Mouse (Mus musculus): ENCODE data around the gene Cfap99. TPM values are rescaled to one million over a fixed set of nuclear protein-coding genes. Genes with fewer than 3 reads are reported as not detected.

Cfap99 gene
- polyA plus RNA-seq, 1 experiment from 2014 or later: not detected

DNA sequence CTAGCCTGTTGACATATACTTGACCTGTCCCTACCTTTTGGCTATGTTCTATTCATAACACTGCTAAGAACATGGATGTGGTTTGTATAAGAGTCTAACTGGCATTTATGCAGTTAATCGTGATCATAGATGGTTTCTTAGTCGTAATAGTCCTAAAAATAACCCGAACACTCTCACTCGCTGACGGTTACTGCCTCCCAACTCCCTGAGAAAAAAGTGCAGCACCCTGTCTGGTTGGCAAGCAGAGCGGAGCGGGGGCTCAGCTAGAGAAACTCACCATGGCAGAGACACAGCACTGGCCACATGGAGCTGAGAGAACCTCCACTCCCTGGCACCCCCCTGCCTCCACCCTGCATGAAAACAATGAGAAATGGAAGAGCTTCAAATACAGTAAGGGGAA lies 7.4 kb upstream of the Cfap99 start:
- H3K9me3 ChIP-seq: no peaks in the 10 kb centered on the region
- peaks cover 6% of the 10 kb centered on the region for H3K27me3 ChIP-seq
- no peak overlapping the region for H3K4me2 ChIP-seq
- H3K4me3 ChIP-seq: no peak overlapping the region
- ATAC-seq (ENCODE audit: low FRiP score, low read depth): no peak
- no peak overlapping the region for H3K9ac ChIP-seq
- no peak overlapping the region for H3K27ac ChIP-seq (replicated peaks)
- WGBS: 84% methylated on average over 7 of the region's 7 CpGs
- no peaks in the 10 kb centered on the region for H3K36me3 ChIP-seq
- no peaks in the 10 kb centered on the region for H3K4me1 ChIP-seq (replicated peaks)

DNA sequence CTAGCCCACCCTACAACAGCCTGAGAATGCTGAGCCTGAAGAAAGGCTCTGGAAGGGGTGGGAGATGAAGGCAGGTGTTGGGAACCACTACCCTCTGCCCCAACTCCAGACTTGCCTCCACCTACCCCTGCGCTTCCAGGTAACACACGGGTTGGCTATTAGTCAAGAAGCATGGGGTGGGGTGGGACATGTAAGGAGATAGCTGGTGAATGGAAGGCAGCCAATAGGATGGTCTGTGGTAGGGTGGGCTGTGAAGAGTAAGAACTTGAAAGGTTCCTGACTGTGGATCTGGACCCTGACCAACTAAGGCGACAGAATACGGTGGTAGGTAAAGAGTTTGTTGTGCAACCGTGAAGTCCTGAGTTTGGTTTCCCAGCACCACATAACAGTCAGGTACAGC lies 5.0 kb upstream of the Cfap99 start:
- H3K36me3 ChIP-seq: no peaks in the 10 kb centered on the region
- H3K4me3 ChIP-seq: no peak overlapping the region
- peaks cover 17% of the 10 kb centered on the region for H3K4me1 ChIP-seq (replicated peaks)
- no peak overlapping the region for H3K27ac ChIP-seq (replicated peaks)
- no peak overlapping the region for H3K9ac ChIP-seq
- H3K4me2 ChIP-seq: no peak overlapping the region
- ATAC-seq (ENCODE audit: low FRiP score, low read depth): no peak
- WGBS: 91% methylated on average over 5 of the region's 5 CpGs
- H3K27me3 ChIP-seq: peaks cover 6% of the 10 kb centered on the region
- no peaks in the 10 kb centered on the region for H3K9me3 ChIP-seq

DNA sequence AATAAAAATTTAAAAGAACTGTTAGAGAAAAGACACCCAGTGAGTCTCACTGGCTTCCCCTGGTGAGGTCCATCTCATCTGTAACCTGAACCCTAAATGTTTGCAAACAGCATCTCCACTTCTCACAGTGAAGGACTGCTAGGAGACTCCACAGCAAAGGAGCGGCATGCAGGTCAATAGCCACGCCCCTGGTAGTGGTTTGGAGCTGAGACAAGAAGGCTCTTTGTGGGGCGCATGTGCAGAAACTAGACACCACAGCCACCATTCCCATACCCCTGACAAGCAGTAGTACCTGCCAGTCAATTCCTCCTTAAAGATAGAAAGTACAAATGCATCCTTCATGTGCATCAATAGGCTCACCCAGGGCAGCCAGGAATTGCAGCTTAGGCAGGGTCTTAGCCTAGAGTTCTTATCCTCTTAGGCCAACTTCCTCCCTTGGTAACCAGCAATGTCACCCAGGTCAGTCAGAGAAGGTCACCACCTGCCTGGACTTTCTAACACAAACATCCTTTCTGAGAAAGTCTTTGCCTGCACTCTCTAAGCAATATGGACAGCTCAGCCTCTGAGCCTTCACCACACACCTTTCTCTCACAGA lies 4.1 kb upstream of the Cfap99 start:
- WGBS: 55% methylated on average over 3 of the region's 3 CpGs
- H3K27ac ChIP-seq (replicated peaks): no peak overlapping the region
- H3K4me2 ChIP-seq: no peak overlapping the region
- H3K4me1 ChIP-seq (replicated peaks): peaks cover 21% of the 10 kb centered on the region
- no peaks in the 10 kb centered on the region for H3K9me3 ChIP-seq
- H3K9ac ChIP-seq: no peak overlapping the region
- no peak overlapping the region for H3K4me3 ChIP-seq
- H3K36me3 ChIP-seq: no peaks in the 10 kb centered on the region
- no peak for ATAC-seq (ENCODE audit: low FRiP score, low read depth)
- H3K27me3 ChIP-seq: peaks cover 6% of the 10 kb centered on the region

DNA sequence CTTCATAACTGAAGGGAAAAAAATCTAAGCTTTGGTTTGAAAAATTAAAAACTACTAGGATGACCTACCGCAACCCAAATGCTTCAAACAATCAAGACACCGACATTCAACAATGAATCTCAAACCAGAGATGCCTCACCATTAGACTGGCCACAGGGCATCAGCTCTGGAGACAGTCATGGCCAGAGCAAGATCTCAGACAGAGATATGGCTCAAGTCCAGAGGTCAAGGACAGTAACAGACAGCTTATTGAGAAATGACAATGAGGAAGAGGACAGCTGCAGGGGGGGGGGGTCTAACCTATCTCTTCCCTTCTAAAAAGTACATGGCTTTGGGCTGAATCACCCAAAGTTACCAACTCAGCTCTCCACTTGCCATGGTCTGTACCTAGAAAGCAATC lies 3.1 kb upstream of the Cfap99 start:
- Histone ChIP-seq H3K4me1 (replicated peaks) (peaks cover 22% of the 10 kb centered on the region), H3K9me3 (no peaks in the 10 kb centered on the region), H3K9ac (no peak overlapping the region), H3K27me3 (peaks cover 6% of the 10 kb centered on the region), H3K4me2 (no peak overlapping the region), H3K27ac (replicated peaks) (no peak overlapping the region), H3K4me3 (no peak overlapping the region), H3K36me3 (no peaks in the 10 kb centered on the region)
- no peak for ATAC-seq (ENCODE audit: low FRiP score, low read depth)
- 92% methylated on average over 2 of the region's 2 CpGs for WGBS

DNA sequence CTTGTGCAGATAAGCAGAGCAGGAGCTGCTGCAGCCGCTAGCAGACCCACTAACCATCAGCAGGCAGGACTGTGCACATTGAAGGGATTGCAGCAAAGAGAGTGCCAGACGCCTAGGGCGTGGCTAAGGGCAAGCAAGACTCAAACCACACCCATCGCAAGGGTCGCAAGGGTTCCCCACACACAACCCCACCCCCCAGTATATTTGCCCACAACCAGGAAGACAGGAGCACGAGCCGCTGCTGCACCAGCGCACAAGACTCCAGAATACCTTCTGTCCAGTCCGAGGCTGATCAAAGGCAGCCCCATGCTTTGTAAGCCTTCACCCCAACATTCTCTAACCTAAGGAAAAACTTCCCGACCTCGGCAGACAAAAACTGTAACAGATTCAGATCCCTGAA lies 1.9 kb upstream of the Cfap99 start:
- Histone ChIP-seq H3K9me3 (no peaks in the 10 kb centered on the region), H3K36me3 (no peaks in the 10 kb centered on the region), H3K4me2 (peak overlapping the region; percentile 92), H3K4me3 (peak overlapping the region; percentile 89), H3K27me3 (peaks cover 6% of the 10 kb centered on the region), H3K9ac (peak overlapping the region; percentile 70; the same call in 1 of the 2 replicates), H3K4me1 (replicated peaks) (peaks cover 22% of the 10 kb centered on the region), H3K27ac (replicated peaks) (no peak overlapping the region)
- no peak for ATAC-seq (ENCODE audit: low FRiP score, low read depth)
- under 1% methylated on average over 11 of the region's 11 CpGs for WGBS

DNA sequence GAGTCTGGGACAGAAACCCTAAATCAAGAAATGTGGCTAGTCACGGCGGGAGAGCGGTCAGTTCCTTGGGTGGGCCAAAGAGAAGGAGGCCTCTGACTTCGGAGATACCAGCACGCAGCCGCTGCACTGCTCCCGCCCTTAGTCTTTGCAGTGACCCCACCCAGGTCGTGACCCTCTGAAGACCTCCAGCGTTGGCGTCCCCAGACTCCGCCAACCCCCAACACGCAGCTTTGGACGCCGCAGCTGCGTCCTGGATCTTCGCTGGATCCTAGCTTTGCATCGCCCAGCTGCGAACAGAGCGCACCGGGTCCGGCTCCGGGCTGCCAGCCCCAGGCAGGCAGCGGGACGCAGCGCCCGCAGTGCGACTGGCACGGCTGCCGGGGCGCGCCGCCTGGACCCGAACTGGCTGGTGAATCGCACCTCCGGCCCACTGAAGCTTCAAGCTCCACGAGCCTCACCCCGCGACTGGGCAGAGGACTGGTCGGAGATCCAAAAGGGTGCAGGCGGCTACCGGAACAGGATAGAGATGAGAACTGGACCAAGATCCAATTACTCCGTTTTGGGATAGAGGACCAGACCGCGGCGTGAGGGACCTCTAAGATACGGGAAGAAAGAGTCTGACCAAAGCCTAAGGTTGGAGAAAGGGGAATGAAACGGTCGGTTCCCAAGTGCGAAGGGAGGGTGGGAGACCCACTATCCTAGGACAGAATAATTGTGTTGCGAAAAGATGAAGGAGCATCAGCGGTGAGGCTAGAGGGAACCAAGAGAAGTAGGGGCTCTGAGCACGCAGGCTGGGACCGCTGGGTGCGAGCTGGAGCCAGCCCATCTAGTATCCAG lies 1.2 kb upstream of the Cfap99 start:
- peak overlapping the region; percentile 89 for H3K4me3 ChIP-seq
- no peak for ATAC-seq (ENCODE audit: low FRiP score, low read depth)
- WGBS: under 1% methylated on average over 54 of the region's 54 CpGs
- H3K4me2 ChIP-seq: peak overlapping the region; percentile 92
- peaks cover 22% of the 10 kb centered on the region for H3K4me1 ChIP-seq (replicated peaks)
- peaks cover 6% of the 10 kb centered on the region for H3K27me3 ChIP-seq
- H3K36me3 ChIP-seq: no peaks in the 10 kb centered on the region
- no peaks in the 10 kb centered on the region for H3K9me3 ChIP-seq
- H3K9ac ChIP-seq: peak overlapping the region; percentile 70
- peak overlapping the region; percentile 74; the same call in 1 of the 2 replicates for H3K27ac ChIP-seq (replicated peaks)

DNA sequence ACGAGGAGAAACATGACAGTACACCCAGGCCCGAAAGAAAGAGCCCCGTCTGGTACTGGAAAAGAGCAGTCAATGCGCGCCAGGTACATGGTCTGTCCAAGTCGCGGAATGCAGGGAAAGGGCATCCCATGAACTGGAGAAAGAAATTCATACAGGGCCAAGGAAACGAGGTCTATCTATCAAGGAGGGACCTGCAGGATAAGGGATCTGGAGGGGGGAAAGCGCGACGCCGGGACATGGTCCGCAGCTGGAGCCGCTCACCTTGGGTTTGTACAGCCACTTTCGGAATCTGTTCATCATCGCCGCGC lies 608 bp upstream of the Cfap99 start:
- no peaks in the 10 kb centered on the region for H3K9me3 ChIP-seq
- peaks cover 22% of the 10 kb centered on the region for H3K4me1 ChIP-seq (replicated peaks)
- WGBS: under 1% methylated on average over 18 of the region's 18 CpGs
- ATAC-seq (ENCODE audit: low FRiP score, low read depth): no peak
- no peaks in the 10 kb centered on the region for H3K36me3 ChIP-seq
- peak overlapping the region; percentile 92 for H3K4me2 ChIP-seq
- H3K27ac ChIP-seq (replicated peaks): peak overlapping the region; percentile 74
- peak overlapping the region; percentile 70 for H3K9ac ChIP-seq
- H3K27me3 ChIP-seq: peaks cover 6% of the 10 kb centered on the region
- H3K4me3 ChIP-seq: peak overlapping the region; percentile 89

DNA sequence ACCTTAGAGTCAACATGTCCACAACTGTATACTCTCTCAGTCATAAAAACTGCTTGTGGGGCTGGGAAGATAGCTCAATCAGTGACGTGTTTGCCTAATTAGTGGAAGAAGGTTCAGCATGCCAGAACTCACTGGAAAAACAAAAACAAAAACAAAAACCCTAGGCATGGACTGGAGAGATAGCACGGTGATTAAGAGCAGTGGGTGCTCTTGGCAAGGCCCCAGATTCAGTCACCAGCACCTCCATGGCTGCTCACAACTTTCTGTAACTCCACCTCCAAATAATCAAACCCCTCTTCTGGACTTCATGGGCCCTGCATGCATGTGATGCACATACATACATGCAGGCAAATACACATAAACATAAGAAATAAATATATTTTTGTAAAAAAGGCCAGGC lies 886 bp downstream of the Cfap99 start:
- H3K4me1 ChIP-seq (replicated peaks): peaks cover 22% of the 10 kb centered on the region
- no peak overlapping the region for H3K9ac ChIP-seq
- no peaks in the 10 kb centered on the region for H3K36me3 ChIP-seq
- no peak for ATAC-seq (ENCODE audit: low FRiP score, low read depth)
- peaks cover 6% of the 10 kb centered on the region for H3K27me3 ChIP-seq
- WGBS: 60% methylated on average over 2 of the region's 2 CpGs
- H3K4me2 ChIP-seq: peak overlapping the region; percentile 92
- no peaks in the 10 kb centered on the region for H3K9me3 ChIP-seq
- peak overlapping the region; percentile 89; the same call in 1 of the 2 replicates for H3K4me3 ChIP-seq
- H3K27ac ChIP-seq (replicated peaks): no peak overlapping the region

DNA sequence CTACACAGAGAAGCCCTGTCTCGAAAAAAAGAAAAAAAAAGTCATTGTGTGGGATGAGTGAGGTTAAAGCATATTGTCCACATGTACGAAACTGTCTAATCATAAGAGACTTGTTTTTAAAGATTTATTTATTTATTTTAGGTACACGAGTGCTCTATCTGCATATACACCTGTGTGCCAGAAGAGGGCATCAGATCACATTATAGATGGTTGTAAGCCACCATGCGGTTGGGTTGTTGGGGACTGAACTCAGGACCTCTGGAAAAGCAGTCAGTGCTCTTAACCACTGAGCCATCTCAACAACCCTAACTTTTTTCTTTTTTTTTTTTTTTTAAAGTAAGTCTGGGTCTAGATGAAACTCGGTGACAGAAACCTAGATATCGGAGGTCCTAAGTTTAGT lies 5.0 kb downstream of the Cfap99 start:
- ATAC-seq (ENCODE audit: low FRiP score, low read depth): no peak
- no peaks in the 10 kb centered on the region for H3K27me3 ChIP-seq
- no peaks in the 10 kb centered on the region for H3K36me3 ChIP-seq
- H3K27ac ChIP-seq (replicated peaks): no peak overlapping the region
- H3K4me1 ChIP-seq (replicated peaks): peaks cover 5% of the 10 kb centered on the region
- no peak overlapping the region for H3K4me3 ChIP-seq
- no peak overlapping the region for H3K9ac ChIP-seq
- no peak overlapping the region for H3K4me2 ChIP-seq
- 73% methylated on average over 6 of the region's 6 CpGs for WGBS
- H3K9me3 ChIP-seq: no peaks in the 10 kb centered on the region

DNA sequence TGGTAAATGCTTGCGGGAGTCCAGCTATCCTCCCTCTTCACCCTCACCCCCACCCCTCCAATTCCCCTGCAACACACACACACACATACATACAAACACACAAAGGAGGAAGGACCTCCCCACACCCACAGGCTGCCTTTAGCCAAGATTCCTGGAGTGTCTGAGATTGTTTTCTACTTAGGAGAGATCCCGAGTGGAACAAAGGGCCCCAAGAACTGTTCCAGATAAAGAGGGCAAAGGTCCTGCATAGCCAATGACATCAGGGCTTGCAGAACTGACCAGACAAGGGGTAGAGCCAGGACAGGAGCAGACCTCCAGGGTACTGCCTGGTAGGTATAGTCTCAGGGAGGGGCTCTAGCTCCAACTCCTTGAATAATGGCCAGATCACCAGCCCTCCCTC lies 6.3 kb downstream of the Cfap99 start:
- Histone ChIP-seq H3K9ac (no peak overlapping the region), H3K4me3 (no peak overlapping the region), H3K4me2 (no peak overlapping the region), H3K27me3 (no peaks in the 10 kb centered on the region), H3K9me3 (no peaks in the 10 kb centered on the region), H3K4me1 (replicated peaks) (no peaks in the 10 kb centered on the region), H3K36me3 (no peaks in the 10 kb centered on the region), H3K27ac (replicated peaks) (no peak overlapping the region)
- no peak for ATAC-seq (ENCODE audit: low FRiP score, low read depth)
- 34% methylated on average over 2 of the region's 2 CpGs for WGBS

DNA sequence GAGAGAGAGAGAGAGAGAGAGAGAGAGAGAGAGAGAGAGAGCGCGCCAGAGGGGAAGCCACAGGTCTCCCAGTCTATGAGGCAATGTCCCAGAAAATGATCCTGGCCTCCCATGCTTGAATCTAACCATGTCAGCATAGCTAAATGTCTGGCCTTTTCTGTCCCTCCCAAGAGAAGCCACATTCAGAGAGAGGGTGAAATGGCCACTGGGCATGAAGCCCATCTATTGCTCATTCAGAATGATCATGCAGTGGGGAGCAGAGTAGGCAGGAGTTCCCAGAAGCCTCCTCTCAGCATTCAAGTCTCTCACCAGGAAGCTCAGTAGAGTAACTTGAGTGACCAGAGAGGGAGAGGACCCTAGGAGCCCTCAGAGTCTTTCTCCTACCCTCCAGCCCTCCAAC lies 6.7 kb downstream of the Cfap99 start:
- no peaks in the 10 kb centered on the region for H3K27me3 ChIP-seq
- WGBS: 100% methylated on average over 2 of the region's 2 CpGs
- H3K4me2 ChIP-seq: no peak overlapping the region
- no peak overlapping the region for H3K4me3 ChIP-seq
- H3K36me3 ChIP-seq: no peaks in the 10 kb centered on the region
- no peak overlapping the region for H3K27ac ChIP-seq (replicated peaks)
- no peak for ATAC-seq (ENCODE audit: low FRiP score, low read depth)
- H3K9me3 ChIP-seq: no peaks in the 10 kb centered on the region
- no peak overlapping the region for H3K9ac ChIP-seq
- no peaks in the 10 kb centered on the region for H3K4me1 ChIP-seq (replicated peaks)

DNA sequence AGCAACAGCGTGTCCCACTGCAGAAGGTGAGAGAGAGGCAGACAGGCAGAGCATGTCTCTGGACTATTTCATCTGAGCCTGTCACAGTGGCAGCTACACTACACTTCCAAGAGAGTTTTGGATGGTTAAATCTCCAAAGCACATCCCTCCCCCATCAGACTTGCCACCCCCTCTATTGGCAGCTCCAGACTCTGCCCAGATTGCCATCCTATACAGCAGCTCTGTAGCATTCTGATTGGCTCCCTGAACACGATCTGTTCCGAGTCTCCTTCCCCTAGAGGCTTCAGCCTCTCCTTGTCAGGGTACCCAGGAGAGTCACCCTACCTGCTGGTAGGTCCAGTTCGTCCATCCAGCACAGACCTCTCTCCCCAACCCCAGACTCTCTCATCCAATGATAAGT lies 9.7 kb downstream of the Cfap99 start:
- Histone ChIP-seq H3K9me3 (no peaks in the 10 kb centered on the region), H3K27ac (replicated peaks) (no peak overlapping the region), H3K9ac (no peak overlapping the region), H3K36me3 (no peaks in the 10 kb centered on the region), H3K4me2 (no peak overlapping the region), H3K27me3 (no peaks in the 10 kb centered on the region), H3K4me3 (no peak overlapping the region), H3K4me1 (replicated peaks) (no peaks in the 10 kb centered on the region)
- 65% methylated on average over 4 of the region's 4 CpGs for WGBS
- no peak for ATAC-seq (ENCODE audit: low FRiP score, low read depth)
